Mouse (Mus musculus) thymus, adult 2 months (tissue): ENCODE results near the gene Rhox3c. TPM values are rescaled to one million over a fixed set of nuclear protein-coding genes. Genes with fewer than 3 reads are reported as not detected.
"Not testable (repeated sequence)": the region's sequence is repeated elsewhere in the genome, so short reads cannot be mapped to it uniquely, and the experiment has no call there.

Experiments
- DNase-seq: peaks from one replicate; pipeline ENCODE4 v3.0.0; 2021
- H3K27ac ChIP-seq: fragments of 200-500 bp; 2 replicates; pipeline ENCODE4 v1.5.1; 2012; ENCODE audit warnings: low read length, control low read depth; ENCODE audit not compliant: control insufficient read depth, insufficient read depth
- H3K27me3 ChIP-seq: fragments of 200-500 bp; 2 replicates; pipeline ENCODE4 v1.6.1; 2012; ENCODE audit warnings: mild to moderate bottlenecking, low read length, moderate library complexity, mixed read lengths; ENCODE audit not compliant: control insufficient read depth, insufficient read depth
- H3K36me3 ChIP-seq: fragments of 200-500 bp; 2 replicates; pipeline ENCODE4 v1.6.1; 2012; ENCODE audit warnings: mild to moderate bottlenecking, low read length, moderate library complexity; ENCODE audit not compliant: control insufficient read depth, insufficient read depth
- H3K4me1 ChIP-seq: fragments of 200-500 bp; replicated peaks from 2 replicates; pipeline ENCODE4 v1.6.1; 2012; ENCODE audit warnings: low read length; ENCODE audit not compliant: control insufficient read depth, insufficient read depth
- H3K4me3 ChIP-seq: fragments of 200-500 bp; 2 replicates; pipeline ENCODE4 v1.5.1; 2012; ENCODE audit warnings: mild to moderate bottlenecking, low read length, control low read depth, moderate library complexity; ENCODE audit not compliant: control insufficient read depth, insufficient read depth
- WGBS: fragments of 180-500 bp; shearing (Covaris S2); methylation state at CpG from one replicate; pipeline ENCODE4 v1.1.7; 2018; 5-methylcytosine and 5-hydroxymethylcytosine counted together
- polyA plus RNA-seq: library from polyadenylated mRNA; depleted of rRNA; stranded (reverse); fragments of >200 nt; gene quantifications from 2 replicates; pipeline ENCODE4 v1.2.3, GENCODE M21; 2012; rRNA removed

Rhox3c gene
- not detected in 2 replicates for polyA plus RNA-seq

DNA sequence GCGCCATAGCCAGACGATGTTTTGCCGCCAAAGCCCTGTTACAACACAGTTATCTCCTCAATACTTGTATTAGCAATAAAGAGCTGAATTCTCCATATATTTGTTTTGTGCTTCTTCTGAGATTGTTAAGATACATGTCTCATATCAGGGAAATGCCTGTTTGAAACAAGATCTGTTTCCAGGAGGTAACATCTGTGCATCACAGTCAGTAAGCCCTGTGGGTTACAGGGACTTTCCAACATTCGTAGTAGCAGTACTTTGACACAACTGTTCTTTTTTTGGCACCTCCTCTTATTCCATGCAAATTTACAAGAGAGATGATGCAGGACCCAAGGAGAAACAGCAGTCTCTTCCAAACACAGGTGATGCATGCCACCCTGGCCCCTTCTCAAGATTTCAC, at the start of gene Rhox3c:
Gene Rhox3c (plus strand): TSS at position 301 of the 400 bp plus-strand sequence.
- not testable (repeated sequence) for H3K4me3 ChIP-seq, H3K27ac ChIP-seq, H3K4me1 ChIP-seq, H3K36me3 ChIP-seq, DNase-seq, H3K27me3 ChIP-seq
- WGBS, result 94% methylated on average over 3 of the region's 4 CpGs

DNA sequence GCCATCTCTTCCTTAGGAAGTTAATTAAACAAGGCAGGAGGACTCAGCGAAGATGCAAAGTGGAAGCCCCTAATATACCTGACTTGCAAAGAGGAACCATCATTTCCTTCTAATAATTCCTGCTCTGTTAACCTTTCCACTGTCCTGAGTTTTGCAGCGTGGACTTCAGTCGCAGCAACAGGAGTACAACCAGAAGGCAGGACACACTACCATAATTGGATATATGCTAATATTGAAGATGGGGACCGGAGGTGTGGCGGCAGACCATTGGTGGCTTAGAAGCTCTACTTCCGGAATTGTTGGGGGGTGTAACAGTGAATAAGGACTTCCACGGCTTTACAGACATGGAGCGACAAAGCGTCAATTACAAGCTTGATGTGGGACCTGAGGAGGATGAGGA, 46.6 kb upstream of the Rhox3c start, which contains the start of gene Rhox2b:
Gene Rhox2b (plus strand): TSS at position 301 of the 400 bp plus-strand sequence.
- H3K27ac ChIP-seq, H3K4me3 ChIP-seq, H3K27me3 ChIP-seq, H3K36me3 ChIP-seq, H3K4me1 ChIP-seq, DNase-seq: not testable (repeated sequence)
- WGBS, result no CpG with 5 or more reads among the region's 9 CpGs

DNA sequence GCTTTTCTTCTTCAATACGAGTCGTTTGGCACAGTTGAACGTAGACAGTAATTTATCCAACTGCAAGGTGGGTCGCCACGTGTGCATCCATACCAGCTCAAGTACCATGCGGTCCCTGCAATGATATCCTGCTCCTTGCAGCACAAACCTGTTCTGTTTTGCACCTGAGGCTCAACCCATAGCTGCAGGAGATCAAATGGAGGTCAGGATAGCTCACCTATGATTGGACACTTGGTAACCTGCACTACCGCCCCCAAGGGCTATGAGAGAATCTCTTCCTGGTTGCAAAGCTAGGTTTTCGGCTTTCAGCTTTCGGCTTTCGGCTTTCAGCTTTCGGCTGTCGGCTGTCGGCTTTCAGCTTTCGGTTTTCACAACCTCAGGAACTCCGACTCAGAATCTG, 26.2 kb upstream of the Rhox3c start, which contains the start of gene Rhox4b:
Gene Rhox4b (plus strand): TSS at position 301 of the 400 bp plus-strand sequence.
- not testable (repeated sequence) for H3K36me3 ChIP-seq, H3K4me1 ChIP-seq, H3K27me3 ChIP-seq, DNase-seq, H3K4me3 ChIP-seq, H3K27ac ChIP-seq
- 88% methylated on average over 15 of the region's 15 CpGs for WGBS

DNA sequence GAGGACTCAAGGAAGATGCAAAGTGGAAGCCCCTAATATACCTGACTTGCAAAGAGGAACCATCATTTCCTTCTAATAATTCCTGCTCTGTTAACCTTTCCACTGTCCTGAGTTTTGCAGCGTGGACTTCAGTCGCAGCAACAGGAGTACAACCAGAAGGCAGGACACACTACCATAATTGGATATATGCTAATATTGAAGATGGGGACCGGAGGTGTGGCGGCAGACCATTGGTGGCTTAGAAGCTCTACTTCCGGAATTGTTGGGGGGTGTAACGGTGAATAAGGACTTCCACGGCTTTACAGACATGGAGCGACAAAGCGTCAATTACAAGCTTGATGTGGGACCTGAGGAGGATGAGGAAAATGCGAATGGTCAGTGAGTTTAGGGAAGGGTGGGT, 5.0 kb upstream of the Rhox3c start, which contains the start of gene Rhox2c:
Gene Rhox2c (plus strand): TSS at position 301 of the 400 bp plus-strand sequence.
- DNase-seq, H3K36me3 ChIP-seq, H3K27me3 ChIP-seq, H3K4me1 ChIP-seq, H3K27ac ChIP-seq, H3K4me3 ChIP-seq: not testable (repeated sequence)
- WGBS, result 93% methylated on average over 5 of the region's 10 CpGs

DNA sequence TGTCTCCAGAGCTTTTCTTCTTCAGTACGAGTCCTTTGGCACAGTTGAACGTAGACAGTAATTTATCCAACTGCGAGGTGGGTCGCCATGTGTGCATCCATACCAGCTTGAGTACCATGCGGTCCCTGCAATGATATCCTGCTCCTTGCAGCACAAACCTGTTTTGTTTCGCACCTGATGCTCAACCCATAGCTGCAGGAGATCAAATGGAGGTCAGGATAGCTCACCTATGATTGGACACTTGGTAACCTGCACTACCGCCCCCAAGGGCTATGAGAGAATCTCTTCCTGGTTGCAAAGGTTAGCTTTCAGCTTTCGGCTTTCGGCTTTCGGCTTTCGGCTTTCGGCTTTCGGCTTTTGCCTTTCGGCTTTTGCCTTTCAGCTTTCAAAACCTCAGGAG, 21.7 kb downstream of the Rhox3c start, which contains the start of gene Rhox4c:
Gene Rhox4c (plus strand): TSS at position 301 of the 400 bp plus-strand sequence.
- not testable (repeated sequence) for H3K4me3 ChIP-seq, H3K36me3 ChIP-seq, H3K27me3 ChIP-seq, H3K27ac ChIP-seq, H3K4me1 ChIP-seq, DNase-seq
- 97% methylated on average over 14 of the region's 14 CpGs for WGBS

DNA sequence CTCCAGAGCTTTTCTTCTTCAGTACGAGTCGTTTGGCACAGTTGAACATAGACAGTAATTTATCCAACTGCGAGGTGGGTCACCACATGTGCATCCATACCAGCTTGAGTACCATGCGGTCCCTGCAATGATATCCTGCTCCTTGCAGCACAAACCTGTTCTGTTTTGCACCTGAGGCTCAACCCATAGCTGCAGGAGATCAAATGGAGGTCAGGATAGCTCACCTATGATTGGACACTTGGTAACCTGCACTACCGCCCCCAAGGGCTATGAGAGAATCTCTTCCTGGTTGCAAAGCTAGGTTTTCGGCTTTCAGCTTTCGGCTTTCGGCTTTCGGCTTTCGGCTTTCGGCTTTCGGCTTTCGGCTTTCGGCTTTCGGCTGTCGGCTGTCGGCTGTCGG, 55.7 kb downstream of the Rhox3c start, which contains the start of gene Rhox4d:
Gene Rhox4d (plus strand): TSS at position 301 of the 400 bp plus-strand sequence.
- H3K27ac ChIP-seq, H3K4me1 ChIP-seq, H3K27me3 ChIP-seq, H3K36me3 ChIP-seq, H3K4me3 ChIP-seq, DNase-seq: not testable (repeated sequence)
- 92% methylated on average over 9 of the region's 18 CpGs for WGBS

Other genes starting within 250 kb of the Rhox3c start
- gene Gm9, start 247.5 kb upstream of the Rhox3c start, polyA plus RNA-seq, result not detected in 2 replicates
- gene Rhox1, start 236.3 kb upstream of the Rhox3c start, polyA plus RNA-seq, result not detected in 2 replicates
- gene Rhox2a, start 213.6 kb upstream of the Rhox3c start, polyA plus RNA-seq, result not detected in 2 replicates
- gene Rhox3a, start 208.7 kb upstream of the Rhox3c start, polyA plus RNA-seq, result not detected in 2 replicates
- gene Rhox4a, start 193.2 kb upstream of the Rhox3c start, polyA plus RNA-seq, result not detected in 2 replicates
- gene Rhox3a2, start 78.6 kb upstream of the Rhox3c start, polyA plus RNA-seq, result not detected in 2 replicates
- 1.2 and 1.6 TPM in 2 replicates for gene Rhox4a2, start 67.7 kb upstream of the Rhox3c start, polyA plus RNA-seq
- not detected in 2 replicates for gene Rhox2b, start 46.5 kb upstream of the Rhox3c start, polyA plus RNA-seq
- 0.48 and 0.54 TPM in 2 replicates for gene Rhox4b, start 26.1 kb upstream of the Rhox3c start, polyA plus RNA-seq
- gene Rhox2c, start 4.9 kb upstream of the Rhox3c start, polyA plus RNA-seq, result not detected in 2 replicates
- gene Rhox4c, start 21.8 kb downstream of the Rhox3c start, polyA plus RNA-seq, result not detected in 2 replicates
- not detected in 2 replicates for gene Rhox2d, start 34.8 kb downstream of the Rhox3c start, polyA plus RNA-seq
- gene Rhox4d, start 55.8 kb downstream of the Rhox3c start, polyA plus RNA-seq, result not detected in 2 replicates
- gene Rhox2e, start 71.9 kb downstream of the Rhox3c start, polyA plus RNA-seq, result not detected in 2 replicates
- gene Rhox3e, start 83.4 kb downstream of the Rhox3c start, polyA plus RNA-seq, result not detected in 2 replicates
- gene Rhox4e, start 98.8 kb downstream of the Rhox3c start, polyA plus RNA-seq, result not detected in 2 replicates
- not detected in 2 replicates for gene Rhox2f, start 112.8 kb downstream of the Rhox3c start, polyA plus RNA-seq
- not detected in 2 replicates for gene Rhox3f, start 122.4 kb downstream of the Rhox3c start, polyA plus RNA-seq
- gene Rhox4f, start 149.1 kb downstream of the Rhox3c start, polyA plus RNA-seq, result not detected in 2 replicates
- not detected in 2 replicates for gene Rhox3g, start 170.0 kb downstream of the Rhox3c start, polyA plus RNA-seq
- gene Rhox2g, start 184.9 kb downstream of the Rhox3c start, polyA plus RNA-seq, result not detected in 2 replicates
- gene Rhox4g, start 192.7 kb downstream of the Rhox3c start, polyA plus RNA-seq, result not detected in 2 replicates
- gene Rhox3h, start 210.2 kb downstream of the Rhox3c start, polyA plus RNA-seq, result not detected in 2 replicates
- gene Rhox2h, start 214.7 kb downstream of the Rhox3c start, polyA plus RNA-seq, result not detected in 2 replicates